Mouse (Mus musculus) CH12F3 (cell line): ENCODE measurements around the gene Ppp1r9b.
"Not testable (repeated sequence)": the region's sequence is repeated elsewhere in the genome, so short reads cannot be mapped to it uniquely, and the experiment has no call there.

Source experiments
- in situ Hi-C: fragments of 300-500 bp; cut with MboI; formaldehyde crosslinking; loops from 2 replicates; pipeline ENCODE4 v1.14.3; 2020; ENCODE audit warnings: low sequenced_read_pairs

The Ppp1r9b gene

GRCm38 (mm10) chr11:94990749-94991577 lies at the start of gene Ppp1r9b:
Ppp1r9b (plus strand) TSS chr11:94991035.
- in situ Hi-C loops: no loop called here

- in situ Hi-C loops: no loop called here
Measured at GRCm38 (mm10) chr11:94941121-94941520, 49.7 kb upstream of the Ppp1r9b start.

- in situ Hi-C loops: no loop called here
Measured at GRCm38 (mm10) chr11:94941776-94942175, 49.1 kb upstream of the Ppp1r9b start.

GRCm38 (mm10) chr11:94942282-94943023 lies 48.4 kb upstream of the Ppp1r9b start:
- in situ Hi-C loops: no loop called here

GRCm38 (mm10) chr11:94943054-94943453 lies 47.8 kb upstream of the Ppp1r9b start:
- in situ Hi-C loops: no loop called here

GRCm38 (mm10) chr11:94944295-94944694 lies 46.5 kb upstream of the Ppp1r9b start:
- in situ Hi-C loops: no loop called here

- in situ Hi-C loops: no loop called here
Measured at GRCm38 (mm10) chr11:94945236-94945635, 45.6 kb upstream of the Ppp1r9b start.

- in situ Hi-C loops: no loop called here
Measured at GRCm38 (mm10) chr11:94952169-94952568, 38.7 kb upstream of the Ppp1r9b start.

GRCm38 (mm10) chr11:94955103-94955502 lies 35.7 kb upstream of the Ppp1r9b start:
- in situ Hi-C loops: no loop called here

- in situ Hi-C loops: no loop called here
Measured at GRCm38 (mm10) chr11:94957693-94958064, 33.2 kb upstream of the Ppp1r9b start.

GRCm38 (mm10) chr11:94958065-94958858 lies 32.6 kb upstream of the Ppp1r9b start:
- in situ Hi-C loops: no loop called here

GRCm38 (mm10) chr11:94962534-94963101 lies 28.2 kb upstream of the Ppp1r9b start:
- in situ Hi-C loops: no loop called here

GRCm38 (mm10) chr11:94967419-94967818 lies 23.4 kb upstream of the Ppp1r9b start, which contains the start of gene Hils1:
Hils1 (plus strand) TSS chr11:94967593.
- in situ Hi-C loops: no loop called here

- in situ Hi-C loops: no loop called here
Measured at GRCm38 (mm10) chr11:94968187-94968586, 22.6 kb upstream of the Ppp1r9b start.

- in situ Hi-C loops: not testable (repeated sequence)
Measured at GRCm38 (mm10) chr11:94969709-94970108, 21.1 kb upstream of the Ppp1r9b start.

- in situ Hi-C loops: no loop called here
Measured at GRCm38 (mm10) chr11:94970210-94970943, 20.5 kb upstream of the Ppp1r9b start.

- in situ Hi-C loops: no loop called here
Measured at GRCm38 (mm10) chr11:94971895-94972615, 18.8 kb upstream of the Ppp1r9b start.

GRCm38 (mm10) chr11:94972887-94973286 lies 17.9 kb upstream of the Ppp1r9b start:
- in situ Hi-C loops: no loop called here

- in situ Hi-C loops: no loop called here
Measured at GRCm38 (mm10) chr11:94973313-94973712, 17.5 kb upstream of the Ppp1r9b start.
